Mouse (Mus musculus) midbrain, embryonic 16.5 days (tissue): ENCODE results near the gene Hpcal4. TPM values are rescaled to one million over a fixed set of nuclear protein-coding genes. Genes with fewer than 3 reads are reported as not detected.

ENCODE experiments used
- ATAC-seq: fragments of 200-750 bp; cut with Nextera tagmentation; 2 replicates; pipeline ENCODE4 v1.8.0; 2017; ENCODE audit warnings: moderate TSS enrichment
- H3K27ac ChIP-seq: fragments of 300-500 bp; sonication (generic); 2 replicates; pipeline ENCODE4 v1.5.1; 2014; ENCODE audit warnings: mild to moderate bottlenecking, low read length, mixed read lengths
- H3K27me3 ChIP-seq: fragments of 300-500 bp; sonication (generic); 2 replicates; pipeline ENCODE4 v1.6.1; 2014; ENCODE audit warnings: low read depth, low read length, mixed read lengths; ENCODE audit not compliant: control insufficient read depth, insufficient read depth
- H3K36me3 ChIP-seq: fragments of 300-500 bp; sonication (generic); 2 replicates; pipeline ENCODE4 v1.6.1; 2014; ENCODE audit warnings: mild to moderate bottlenecking, low read length, moderate library complexity, mixed read lengths; ENCODE audit not compliant: control insufficient read depth, insufficient read depth
- H3K4me1 ChIP-seq: fragments of 300-500 bp; sonication (generic); 2 replicates; pipeline ENCODE4 v1.6.1; 2014; ENCODE audit warnings: mild to moderate bottlenecking, low read length, mixed read lengths; ENCODE audit not compliant: control insufficient read depth, insufficient read depth
- H3K4me2 ChIP-seq: fragments of 300-500 bp; sonication (generic); 2 replicates; pipeline ENCODE4 v1.6.1; 2014; ENCODE audit warnings: mild to moderate bottlenecking, low read length, mixed read lengths
- H3K4me3 ChIP-seq: fragments of 300-500 bp; sonication (generic); 2 replicates; pipeline ENCODE4 v1.5.1; 2014; ENCODE audit warnings: low read depth, mild to moderate bottlenecking, low read length, moderate library complexity, mixed read lengths
- H3K9ac ChIP-seq: fragments of 300-500 bp; sonication (generic); 2 replicates; pipeline ENCODE4 v1.6.1; 2014; ENCODE audit warnings: low read depth, low read length, mixed read lengths
- H3K9me3 ChIP-seq: fragments of 300-500 bp; sonication (generic); replicated peaks from 2 replicates; pipeline ENCODE4 v1.6.1; 2014; ENCODE audit warnings: mild to moderate bottlenecking, low read length, mixed read lengths; ENCODE audit not compliant: control insufficient read depth, poor library complexity, severe bottlenecking
- WGBS: fragments of 180-500 bp; shearing (Covaris S2); extraction: QIAGEN DNeasy Blood & Tissue Kit; methylation state at CpG from one replicate; pipeline ENCODE4 v1.1.7; 2014; 5-methylcytosine and 5-hydroxymethylcytosine counted together
- polyA plus RNA-seq: library from polyadenylated mRNA; unstranded; fragments of >200 nt; fragmentation: Nextera tagmentation; extraction: Ambion mirVana; gene quantifications from 2 replicates; pipeline ENCODE4 v1.2.1, GENCODE M21; 2015

Hpcal4 gene
- 69.3 and 76.5 TPM in 2 replicates for polyA plus RNA-seq

GRCm38 (mm10) chr4:123182328-123183238, at the start of gene Hpcal4:
TSS of gene Hpcal4 (plus strand) at chr4:123183227.
- Histone ChIP-seq H3K9me3 (no peaks in the 10 kb centered on the region), H3K27ac (peak within 1 kb of the TSS; percentile 80)

GRCm38 (mm10) chr4:123137551-123137950, 45.5 kb upstream of the Hpcal4 start:
- H3K4me1 ChIP-seq = peaks cover 19% of the 10 kb centered on the region
- no peaks in the 10 kb centered on the region for H3K27me3 ChIP-seq
- no peak overlapping the region for H3K4me3 ChIP-seq
- ATAC-seq = no peak
- H3K36me3 ChIP-seq = peaks cover 12% of the 10 kb centered on the region
- H3K4me2 ChIP-seq = no peak overlapping the region
- no peak overlapping the region for H3K27ac ChIP-seq
- H3K9ac ChIP-seq = no peak overlapping the region
- H3K9me3 ChIP-seq = no peaks in the 10 kb centered on the region
- WGBS = 82% methylated on average over 3 of the region's 3 CpGs

More at GRCm38 (mm10) chr4:123182328-123183238, at the start of gene Hpcal4:
- H3K9ac ChIP-seq = peak within 1 kb of the TSS; percentile 64
- peak within 1 kb of the TSS; percentile 44 for H3K4me3 ChIP-seq
- peaks cover 28% of the 10 kb centered on the region for H3K4me1 ChIP-seq
- H3K27me3 ChIP-seq = peaks cover 13% of the 10 kb centered on the region
- under 1% methylated on average over 43 of the region's 44 CpGs for WGBS
- H3K4me2 ChIP-seq = peak within 1 kb of the TSS; percentile 74
- no peaks in the 10 kb centered on the region for H3K36me3 ChIP-seq
- peak; percentile 72 for ATAC-seq

GRCm38 (mm10) chr4:123139513-123140154, 43.4 kb upstream of the Hpcal4 start, which contains the start of gene Ppie:
TSS of gene Ppie (minus strand) at chr4:123139951.
- WGBS = under 1% methylated on average over 34 of the region's 34 CpGs
- Histone ChIP-seq H3K27ac (peak within 1 kb of the TSS; percentile 74), H3K4me3 (peak within 1 kb of the TSS; percentile 54), H3K4me2 (peak within 1 kb of the TSS; percentile 80), H3K4me1 (peaks cover 19% of the 10 kb centered on the region), H3K9me3 (no peaks in the 10 kb centered on the region), H3K9ac (peak within 1 kb of the TSS; percentile 59), H3K27me3 (no peaks in the 10 kb centered on the region), H3K36me3 (peaks cover 8% of the 10 kb centered on the region)
- ATAC-seq = peak; percentile 97

- Histone ChIP-seq H3K27me3 (0 out of 2 replicates have a peak, but pooled peaks cover 2% of the 10 kb centered on the region), H3K9me3 (no peaks in the 10 kb centered on the region), H3K4me2 (no peak overlapping the region), H3K4me3 (no peak overlapping the region), H3K9ac (no peak overlapping the region), H3K4me1 (no peaks in the 10 kb centered on the region), H3K27ac (no peak overlapping the region), H3K36me3 (no peaks in the 10 kb centered on the region)
- ATAC-seq = no peak
- WGBS = 77% methylated on average over 5 of the region's 5 CpGs
Observed at GRCm38 (mm10) chr4:123147446-123148150, 35.4 kb upstream of the Hpcal4 start.

- H3K4me3 ChIP-seq = no peak overlapping the region
- H3K27me3 ChIP-seq = no peaks in the 10 kb centered on the region
- no peak for ATAC-seq
- H3K36me3 ChIP-seq = no peaks in the 10 kb centered on the region
- no peak overlapping the region for H3K4me2 ChIP-seq
- H3K27ac ChIP-seq = no peak overlapping the region
- no peak overlapping the region for H3K9ac ChIP-seq
- no peaks in the 10 kb centered on the region for H3K9me3 ChIP-seq
- H3K4me1 ChIP-seq = no peaks in the 10 kb centered on the region
- WGBS = 75% methylated on average over 4 of the region's 4 CpGs
Observed at GRCm38 (mm10) chr4:123152003-123152402, 31.0 kb upstream of the Hpcal4 start.

- 43% methylated on average over 5 of the region's 5 CpGs for WGBS
- no peak for ATAC-seq
- no peak overlapping the region for H3K27ac ChIP-seq
- no peak overlapping the region for H3K4me3 ChIP-seq
- no peaks in the 10 kb centered on the region for H3K36me3 ChIP-seq
- H3K4me1 ChIP-seq = no peaks in the 10 kb centered on the region
- peak overlapping the region; percentile 44; the same call in 1 of the 2 replicates for H3K9ac ChIP-seq
- no peaks in the 10 kb centered on the region for H3K27me3 ChIP-seq
- no peaks in the 10 kb centered on the region for H3K9me3 ChIP-seq
- H3K4me2 ChIP-seq = no peak overlapping the region
Observed at GRCm38 (mm10) chr4:123152976-123153375, 30.1 kb upstream of the Hpcal4 start.

- H3K27ac ChIP-seq = no peak overlapping the region
- H3K4me2 ChIP-seq = no peak overlapping the region
- H3K27me3 ChIP-seq = no peaks in the 10 kb centered on the region
- H3K4me3 ChIP-seq = no peak overlapping the region
- no peaks in the 10 kb centered on the region for H3K36me3 ChIP-seq
- 25% methylated on average over 4 of the region's 4 CpGs for WGBS
- no peaks in the 10 kb centered on the region for H3K9me3 ChIP-seq
- peak; percentile 28; the same call in 1 of the 2 replicates for ATAC-seq
- no peaks in the 10 kb centered on the region for H3K4me1 ChIP-seq
- no peak overlapping the region for H3K9ac ChIP-seq
Observed at GRCm38 (mm10) chr4:123155004-123155403, 28.0 kb upstream of the Hpcal4 start.

GRCm38 (mm10) chr4:123155427-123155826, 27.6 kb upstream of the Hpcal4 start:
- Histone ChIP-seq H3K27me3 (no peaks in the 10 kb centered on the region), H3K27ac (no peak overlapping the region), H3K9me3 (no peaks in the 10 kb centered on the region), H3K4me2 (no peak overlapping the region), H3K4me1 (no peaks in the 10 kb centered on the region), H3K9ac (no peak overlapping the region), H3K36me3 (no peaks in the 10 kb centered on the region), H3K4me3 (no peak overlapping the region)
- ATAC-seq = no peak
- 71% methylated on average over 2 of the region's 2 CpGs for WGBS
